ENCODE assay signal across 18 mouse cellular contexts in genomic region chr15:69350053-69350739, GRCm38 (mm10).
"Had no signal": no experiment of that assay in that cellular context is flagged by ENCODE, and none has a peak within 500 bp of the region (broad histone marks: within the 10 kb centered on the region; RNA-seq: fewer than 3 reads in every experiment).

No protein-coding gene starts in this region.

- ATAC-seq: liver, postnatal 0 days; midbrain, embryonic 16.5 days had no signal

- H3K4me1 ChIP-seq: limb, embryonic 12.5 days; liver, embryonic 13.5 days; lung, embryonic 15.5 days; megakaryocyte, embryonic 14.5 days; neural tube, embryonic 13.5 days; stomach, embryonic 15.5 days had no signal

- H3K27ac ChIP-seq: kidney, postnatal 0 days; limb, embryonic 12.5 days; liver, embryonic 13.5 days; lung, embryonic 15.5 days; macrophage; neural tube, embryonic 13.5 days; stomach, embryonic 15.5 days had no signal

- H3K4me3 ChIP-seq: limb, embryonic 12.5 days; liver, embryonic 13.5 days; lung, embryonic 15.5 days; megakaryocyte, embryonic 14.5 days; neural tube, embryonic 13.5 days; stomach, embryonic 15.5 days had no signal

- H3K9me3 ChIP-seq: limb, embryonic 12.5 days; liver, embryonic 13.5 days; lung, embryonic 15.5 days; neural tube, embryonic 13.5 days; stomach, embryonic 15.5 days had no signal

- H3K9ac ChIP-seq: limb, embryonic 12.5 days; liver, embryonic 13.5 days; liver, postnatal 0 days; lung, embryonic 15.5 days; neural tube, embryonic 13.5 days; stomach, embryonic 15.5 days had no signal

- DNase-seq: kidney, adult 11 months; kidney, adult 9 months; kidney, postnatal 36 days; liver; liver, embryonic 13.5 days; liver, postnatal 0 days; lung, postnatal 14 days; right cerebral cortex, postnatal 14 days; thymus, adult 2 months; thymus, postnatal 25 days had no signal

- H3K36me3 ChIP-seq: limb, embryonic 12.5 days; liver, embryonic 13.5 days; lung, embryonic 15.5 days; neural tube, embryonic 13.5 days; stomach, embryonic 15.5 days had no signal

- H3K27me3 ChIP-seq: limb, embryonic 12.5 days; liver, embryonic 13.5 days; lung, embryonic 15.5 days; megakaryocyte, embryonic 14.5 days; neural tube, embryonic 13.5 days; stomach, embryonic 15.5 days had no signal

- H3K4me2 ChIP-seq: limb, embryonic 12.5 days; liver, embryonic 13.5 days; lung, embryonic 15.5 days; neural tube, embryonic 13.5 days; stomach, embryonic 15.5 days had no signal
